Mouse (Mus musculus) limb, embryonic 13.5 days (tissue): Measurements from ENCODE around the gene Gm42878. TPM values are rescaled to one million over a fixed set of nuclear protein-coding genes. Genes with fewer than 3 reads are reported as not detected.

Experiments used
- ATAC-seq: fragments of 200-750 bp; cut with Nextera tagmentation; 2 replicates; pipeline ENCODE4 v1.8.0; 2017; ENCODE audit warnings: low read depth, moderate number of reproducible peaks, moderate TSS enrichment; ENCODE audit not compliant: low FRiP score
- H3K27ac ChIP-seq: fragments of 300-500 bp; sonication (generic); 2 replicates; pipeline ENCODE4 v1.5.1; 2015; ENCODE audit warnings: inconsistent platforms, mild to moderate bottlenecking, moderate library complexity
- H3K27me3 ChIP-seq: fragments of 300-500 bp; sonication (generic); 2 replicates; pipeline ENCODE4 v1.6.1; 2015; ENCODE audit warnings: mild to moderate bottlenecking, inconsistent platforms
- H3K36me3 ChIP-seq: fragments of 300-500 bp; sonication (generic); 2 replicates; pipeline ENCODE4 v1.6.1; 2015; ENCODE audit warnings: inconsistent platforms, mild to moderate bottlenecking, moderate library complexity
- H3K4me1 ChIP-seq: fragments of 300-500 bp; sonication (generic); 2 replicates; pipeline ENCODE4 v1.6.1; 2015; ENCODE audit warnings: inconsistent platforms
- H3K4me2 ChIP-seq: fragments of 300-500 bp; sonication (generic); replicated peaks from 2 replicates; pipeline ENCODE4 v1.6.1; 2015; ENCODE audit warnings: inconsistent platforms, mild to moderate bottlenecking, moderate library complexity
- H3K4me3 ChIP-seq: fragments of 300-500 bp; sonication (generic); 2 replicates; pipeline ENCODE4 v1.5.1; 2015; ENCODE audit warnings: moderate library complexity, mild to moderate bottlenecking, inconsistent platforms
- H3K9ac ChIP-seq: fragments of 300-500 bp; sonication (generic); 2 replicates; pipeline ENCODE4 v1.6.1; 2015; ENCODE audit warnings: mild to moderate bottlenecking, inconsistent platforms
- H3K9me3 ChIP-seq: fragments of 300-500 bp; sonication (generic); 2 replicates; pipeline ENCODE4 v1.6.1; 2016; ENCODE audit warnings: inconsistent platforms
- WGBS: fragments of 180-500 bp; shearing (Covaris S2); methylation state at CpG from one replicate; pipeline ENCODE4 v1.1.7; 2015; 5-methylcytosine and 5-hydroxymethylcytosine counted together
- polyA plus RNA-seq: library from polyadenylated mRNA; unstranded; fragments of >200 nt; fragmentation: Nextera tagmentation; extraction: Ambion mirVana; gene quantifications from 2 replicates; pipeline ENCODE4 v1.2.1, GENCODE M21; 2015

Gm42878 gene
- polyA plus RNA-seq, 1 experiment from 2014 or later, result not detected

DNA sequence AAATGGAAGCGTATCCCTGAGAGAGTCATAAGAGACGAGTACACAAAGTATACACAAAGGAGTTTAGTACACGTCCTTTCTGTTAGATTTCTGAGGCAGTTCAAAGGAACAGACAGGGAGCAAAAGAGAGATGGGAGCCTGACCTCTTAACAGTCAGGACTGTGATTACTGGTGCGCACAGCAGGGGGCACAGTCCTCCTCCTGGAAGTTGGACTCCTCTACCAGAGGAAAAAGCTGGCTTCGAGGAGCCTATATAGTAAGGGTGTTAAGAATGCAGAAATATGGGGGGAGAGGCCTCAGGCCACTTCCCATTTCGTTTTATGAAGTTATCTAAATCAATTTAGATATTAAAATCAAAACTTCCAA lies 1.2 kb upstream of the Gm42878 start:
- peak overlapping the region; percentile 87 for H3K4me2 ChIP-seq
- H3K4me1 ChIP-seq, result peaks cover 20% of the 10 kb centered on the region
- peak overlapping the region; percentile 85 for H3K4me3 ChIP-seq
- peak overlapping the region; percentile 98 for H3K9ac ChIP-seq
- H3K27me3 ChIP-seq, result no peaks in the 10 kb centered on the region
- 0 out of 2 replicates have a peak, but pooled peaks cover 5% of the 10 kb centered on the region for H3K9me3 ChIP-seq
- 35% methylated on average over 6 of the region's 6 CpGs for WGBS
- H3K36me3 ChIP-seq, result no peaks in the 10 kb centered on the region
- peak overlapping the region; percentile 94; the same call in 1 of the 2 replicates for H3K27ac ChIP-seq
- ATAC-seq, result no peak

DNA sequence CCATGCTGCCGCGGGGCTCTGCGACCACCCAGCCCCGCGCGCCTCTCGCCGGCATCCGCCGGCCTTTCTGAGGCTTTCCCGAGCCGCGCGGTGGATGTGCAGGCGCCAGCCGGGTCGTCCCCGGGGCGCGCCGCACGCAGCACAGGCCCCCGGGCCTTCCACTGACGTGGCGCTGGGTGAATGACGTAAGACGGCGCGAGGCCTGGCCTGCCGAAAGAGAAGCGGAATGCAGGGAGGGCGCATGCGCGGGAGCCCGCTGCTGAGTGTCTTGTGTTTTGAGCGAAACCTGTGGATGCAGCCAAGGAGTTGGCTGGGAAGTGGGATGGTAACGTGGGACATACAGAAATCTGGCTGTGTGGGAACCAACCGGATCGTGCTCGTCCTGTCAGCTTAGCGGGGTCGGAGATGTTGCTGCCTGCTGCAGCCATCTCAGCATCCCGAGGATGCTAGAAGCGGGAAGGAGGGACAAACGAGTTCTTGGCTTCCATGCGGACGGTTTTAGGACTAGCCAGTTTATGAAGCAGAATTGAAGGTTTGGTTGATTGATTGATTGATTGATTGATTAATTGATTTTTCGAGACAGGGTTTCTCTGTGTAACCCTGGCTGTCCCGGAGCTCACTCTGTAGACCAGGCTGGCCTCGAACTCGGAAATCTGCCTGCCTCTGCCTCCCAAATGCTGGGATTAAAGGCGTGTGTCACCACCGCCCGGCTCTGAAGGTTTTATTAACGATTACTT lies 679 bp upstream of the Gm42878 start, which contains the start of gene Mapkapk5:
Gene Mapkapk5 (minus strand): TSS at position 113 of the 737 bp plus-strand sequence.
- Histone ChIP-seq H3K4me1 (peaks cover 20% of the 10 kb centered on the region), H3K4me3 (peak within 1 kb of the TSS; percentile 85), H3K9me3 (0 out of 2 replicates have a peak, but pooled peaks cover 3% of the 10 kb centered on the region), H3K27me3 (no peaks in the 10 kb centered on the region), H3K4me2 (peak within 1 kb of the TSS; percentile 87), H3K9ac (peak within 1 kb of the TSS; percentile 98), H3K27ac (peak within 1 kb of the TSS; percentile 94), H3K36me3 (no peaks in the 10 kb centered on the region)
- 2% methylated on average over 54 of the region's 55 CpGs for WGBS
- peak; percentile 94 for ATAC-seq

DNA sequence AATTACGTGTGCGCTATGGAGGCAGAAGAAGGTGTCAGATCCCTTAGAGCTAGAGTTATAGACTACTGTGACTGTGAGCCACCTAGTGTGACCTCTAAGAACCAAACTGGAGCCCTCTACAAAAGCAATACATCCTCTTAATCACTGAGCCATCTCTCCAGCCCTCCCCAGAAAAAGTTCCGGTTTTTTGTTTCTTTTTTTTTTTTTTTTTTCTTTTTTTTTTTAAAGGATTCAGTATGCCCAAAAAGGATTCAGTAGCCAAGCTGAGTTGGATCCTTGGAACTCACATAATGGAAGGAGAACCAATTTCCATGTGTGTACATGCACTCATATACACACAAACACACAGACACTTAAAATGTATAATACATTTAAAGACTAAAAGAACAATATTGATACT lies 1.9 kb downstream of the Gm42878 start:
- no peak for ATAC-seq
- no peak overlapping the region for H3K27ac ChIP-seq
- no peaks in the 10 kb centered on the region for H3K27me3 ChIP-seq
- no peaks in the 10 kb centered on the region for H3K9me3 ChIP-seq
- peaks cover 8% of the 10 kb centered on the region for H3K36me3 ChIP-seq
- H3K4me3 ChIP-seq, result no peak overlapping the region
- no peak overlapping the region for H3K4me2 ChIP-seq
- WGBS, result 78% methylated on average over 3 of the region's 3 CpGs
- H3K9ac ChIP-seq, result no peak overlapping the region
- peaks cover 20% of the 10 kb centered on the region for H3K4me1 ChIP-seq

DNA sequence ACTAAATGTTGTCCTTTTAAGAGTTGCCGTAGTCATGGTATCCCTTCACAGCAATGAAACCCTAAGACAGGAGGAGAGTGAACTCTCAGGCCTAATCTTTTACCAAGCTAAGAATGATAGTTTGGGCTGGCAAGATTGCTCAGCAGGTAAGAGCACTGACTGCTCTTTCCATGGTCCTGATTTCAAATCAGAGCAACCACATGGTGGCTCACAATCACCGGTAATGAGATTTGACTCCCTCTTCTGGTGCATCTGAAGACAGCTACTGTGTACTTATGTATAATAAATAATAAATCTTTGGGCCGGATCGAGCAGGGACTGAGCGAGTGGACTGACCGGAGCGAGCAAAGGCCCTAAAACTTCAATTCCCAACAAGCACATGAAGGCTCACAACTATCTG lies 4.0 kb downstream of the Gm42878 start:
- H3K9me3 ChIP-seq, result no peaks in the 10 kb centered on the region
- no peak overlapping the region for H3K4me3 ChIP-seq
- H3K9ac ChIP-seq, result no peak overlapping the region
- H3K4me2 ChIP-seq, result no peak overlapping the region
- H3K4me1 ChIP-seq, result peaks cover 13% of the 10 kb centered on the region
- peaks cover 27% of the 10 kb centered on the region for H3K36me3 ChIP-seq
- H3K27ac ChIP-seq, result no peak overlapping the region
- ATAC-seq, result no peak
- no peaks in the 10 kb centered on the region for H3K27me3 ChIP-seq
- WGBS, result 88% methylated on average over 7 of the region's 7 CpGs

DNA sequence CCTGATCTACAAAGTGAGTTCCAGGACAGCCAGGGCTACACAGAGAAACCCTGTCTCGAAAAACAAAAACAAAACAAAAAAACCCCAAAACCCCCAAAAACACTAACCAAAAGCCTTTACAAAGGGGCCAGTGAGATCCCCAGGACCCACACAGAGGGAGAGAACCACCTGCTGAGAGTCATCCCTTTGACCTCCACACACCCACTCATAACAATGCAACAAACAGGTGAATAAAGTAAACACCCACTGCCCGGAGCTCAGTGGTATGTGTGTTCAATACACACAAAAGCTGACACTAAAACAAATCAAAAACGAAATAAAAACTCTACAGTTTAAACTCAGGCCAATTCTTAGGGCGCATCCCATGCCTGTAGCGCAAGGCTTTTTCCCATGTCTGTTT lies 5.2 kb downstream of the Gm42878 start:
- no peak overlapping the region for H3K4me2 ChIP-seq
- H3K36me3 ChIP-seq, result peaks cover 38% of the 10 kb centered on the region
- no peak overlapping the region for H3K27ac ChIP-seq
- no peaks in the 10 kb centered on the region for H3K27me3 ChIP-seq
- no peak overlapping the region for H3K9ac ChIP-seq
- H3K4me1 ChIP-seq, result peaks cover 13% of the 10 kb centered on the region
- 97% methylated on average over 5 of the region's 5 CpGs for WGBS
- no peaks in the 10 kb centered on the region for H3K9me3 ChIP-seq
- ATAC-seq, result no peak
- no peak overlapping the region for H3K4me3 ChIP-seq

DNA sequence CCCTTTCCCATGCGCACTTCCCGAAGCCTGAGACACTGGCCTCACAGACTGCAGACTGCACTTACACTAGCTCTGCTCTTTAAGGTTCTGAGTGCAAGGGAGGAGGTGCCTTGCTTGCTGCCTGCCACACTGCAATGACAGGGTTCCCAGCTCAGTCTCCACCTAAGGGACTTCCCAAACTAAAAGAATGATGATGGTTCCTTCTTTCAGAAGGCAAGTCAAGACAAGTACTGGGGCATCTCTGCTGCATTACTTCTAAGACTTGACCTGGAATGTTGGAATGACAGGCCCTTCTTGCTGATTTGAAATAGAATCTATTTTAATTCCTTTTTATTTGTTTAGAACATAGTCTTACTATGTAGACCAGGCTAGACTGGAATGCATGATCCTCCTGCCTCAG lies 7.7 kb downstream of the Gm42878 start:
- H3K27me3 ChIP-seq, result no peaks in the 10 kb centered on the region
- H3K9me3 ChIP-seq, result no peaks in the 10 kb centered on the region
- H3K36me3 ChIP-seq, result peaks cover 62% of the 10 kb centered on the region
- H3K4me2 ChIP-seq, result no peak overlapping the region
- ATAC-seq, result no peak
- H3K4me3 ChIP-seq, result no peak overlapping the region
- no peaks in the 10 kb centered on the region for H3K4me1 ChIP-seq
- no peak overlapping the region for H3K27ac ChIP-seq
- no peak overlapping the region for H3K9ac ChIP-seq
- WGBS, result 86% methylated on average over 2 of the region's 2 CpGs

DNA sequence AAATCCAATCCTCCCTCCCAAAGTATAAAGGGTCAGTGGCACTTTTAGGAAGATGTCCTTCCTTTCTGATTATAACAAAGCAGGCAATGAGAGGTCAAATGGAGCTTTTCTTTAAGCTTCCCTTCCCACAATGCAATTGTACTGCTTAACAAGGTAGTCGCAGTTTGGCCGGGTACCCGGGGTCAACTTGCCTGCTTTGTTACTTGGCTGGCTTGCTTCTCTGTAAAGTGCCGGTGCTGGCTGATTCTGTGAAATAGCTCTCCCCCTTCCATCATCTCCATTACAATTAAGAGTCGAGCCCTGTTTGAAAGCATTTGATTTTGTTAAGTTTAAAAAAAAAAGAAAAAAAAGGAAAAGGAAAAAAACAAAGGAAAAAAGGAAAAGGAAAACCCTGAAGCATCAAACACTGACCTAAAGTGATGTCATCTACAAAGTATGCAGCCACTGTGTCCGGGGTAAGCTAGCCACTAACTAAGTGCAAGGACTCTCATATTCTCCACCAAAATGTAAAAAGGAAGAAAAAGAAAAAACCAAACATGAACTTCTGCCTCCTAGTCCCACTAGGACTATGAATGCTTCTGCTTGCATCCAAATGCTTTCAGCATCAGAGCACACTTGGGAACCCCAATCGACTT lies 8.2 kb downstream of the Gm42878 start:
- Histone ChIP-seq H3K27me3 (no peaks in the 10 kb centered on the region), H3K4me3 (no peak overlapping the region), H3K9ac (no peak overlapping the region), H3K9me3 (no peaks in the 10 kb centered on the region), H3K36me3 (peaks cover 67% of the 10 kb centered on the region), H3K27ac (no peak overlapping the region), H3K4me1 (no peaks in the 10 kb centered on the region), H3K4me2 (no peak overlapping the region)
- 80% methylated on average over 7 of the region's 7 CpGs for WGBS
- no peak for ATAC-seq

DNA sequence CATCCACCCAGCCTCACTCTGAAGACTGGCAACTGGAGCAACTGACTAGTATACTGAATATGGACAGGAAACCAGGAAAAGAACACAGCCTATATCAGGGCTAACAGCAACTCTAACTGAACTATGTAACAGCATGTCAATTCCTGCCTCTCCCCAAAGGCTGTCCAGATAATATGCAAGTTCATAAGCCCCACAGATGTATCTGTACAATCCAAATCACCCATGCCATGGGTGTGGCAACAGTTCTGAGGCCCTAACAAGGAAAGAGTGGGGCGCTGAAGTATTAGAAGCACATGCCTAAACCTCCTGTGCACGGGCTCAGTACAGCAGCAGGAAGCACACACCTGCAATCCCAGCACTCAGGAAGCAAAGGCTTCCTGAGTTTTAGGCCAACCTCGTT lies 10.2 kb downstream of the Gm42878 start:
- no peak overlapping the region for H3K9ac ChIP-seq
- H3K36me3 ChIP-seq, result peaks cover 84% of the 10 kb centered on the region
- no peaks in the 10 kb centered on the region for H3K9me3 ChIP-seq
- H3K4me3 ChIP-seq, result no peak overlapping the region
- 95% methylated on average over 3 of the region's 3 CpGs for WGBS
- H3K27ac ChIP-seq, result no peak overlapping the region
- no peak for ATAC-seq
- no peaks in the 10 kb centered on the region for H3K27me3 ChIP-seq
- no peaks in the 10 kb centered on the region for H3K4me1 ChIP-seq
- no peak overlapping the region for H3K4me2 ChIP-seq

DNA sequence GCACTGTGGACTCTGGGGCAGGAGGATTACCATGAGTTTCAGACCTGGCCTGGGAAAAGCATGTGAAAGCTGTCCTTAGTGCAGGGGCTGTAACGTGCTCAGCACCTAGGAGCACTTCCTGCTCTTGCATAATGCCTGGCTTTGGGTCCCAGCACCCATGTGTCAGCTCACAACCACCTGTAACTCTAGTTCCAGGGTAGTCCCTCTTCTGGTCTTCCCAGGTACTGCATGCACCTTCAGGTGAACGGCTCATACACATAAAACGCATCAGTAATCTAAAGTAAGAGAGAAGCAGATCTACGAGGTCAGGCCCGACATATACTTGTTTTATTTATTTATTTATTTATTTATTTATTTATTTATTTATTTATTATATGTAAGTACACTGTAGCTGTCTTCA lies 10.8 kb downstream of the Gm42878 start:
- no peak overlapping the region for H3K27ac ChIP-seq
- ATAC-seq, result no peak
- H3K4me1 ChIP-seq, result no peaks in the 10 kb centered on the region
- no peak overlapping the region for H3K4me2 ChIP-seq
- no peak overlapping the region for H3K4me3 ChIP-seq
- H3K9me3 ChIP-seq, result no peaks in the 10 kb centered on the region
- peaks cover 89% of the 10 kb centered on the region for H3K36me3 ChIP-seq
- 95% methylated on average over 5 of the region's 5 CpGs for WGBS
- H3K27me3 ChIP-seq, result no peaks in the 10 kb centered on the region
- no peak overlapping the region for H3K9ac ChIP-seq

DNA sequence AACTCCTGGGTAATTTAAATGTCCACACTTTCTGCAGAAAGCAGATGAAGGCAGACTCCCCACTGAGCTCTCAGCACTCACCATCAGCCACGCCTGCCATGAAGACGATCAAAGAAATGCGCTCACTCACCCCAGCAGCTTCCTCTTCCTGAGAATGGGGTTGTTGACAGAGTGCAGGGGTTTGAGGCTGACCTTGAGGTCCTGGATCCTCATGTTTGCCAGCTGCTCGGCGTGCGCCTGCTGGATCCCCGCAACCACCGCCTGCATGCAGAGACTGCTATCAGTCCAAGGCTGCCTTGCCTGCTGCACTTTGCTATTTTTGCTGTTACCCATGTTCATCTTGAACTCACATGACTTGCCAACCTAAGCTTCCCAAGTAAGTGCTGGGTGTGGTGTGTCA lies 18.3 kb downstream of the Gm42878 start:
- Histone ChIP-seq H3K9ac (no peak overlapping the region), H3K4me2 (no peak overlapping the region), H3K27me3 (no peaks in the 10 kb centered on the region), H3K4me3 (no peak overlapping the region), H3K36me3 (peaks cover 80% of the 10 kb centered on the region), H3K9me3 (no peaks in the 10 kb centered on the region), H3K27ac (no peak overlapping the region), H3K4me1 (no peaks in the 10 kb centered on the region)
- no peak for ATAC-seq
- 88% methylated on average over 8 of the region's 8 CpGs for WGBS

DNA sequence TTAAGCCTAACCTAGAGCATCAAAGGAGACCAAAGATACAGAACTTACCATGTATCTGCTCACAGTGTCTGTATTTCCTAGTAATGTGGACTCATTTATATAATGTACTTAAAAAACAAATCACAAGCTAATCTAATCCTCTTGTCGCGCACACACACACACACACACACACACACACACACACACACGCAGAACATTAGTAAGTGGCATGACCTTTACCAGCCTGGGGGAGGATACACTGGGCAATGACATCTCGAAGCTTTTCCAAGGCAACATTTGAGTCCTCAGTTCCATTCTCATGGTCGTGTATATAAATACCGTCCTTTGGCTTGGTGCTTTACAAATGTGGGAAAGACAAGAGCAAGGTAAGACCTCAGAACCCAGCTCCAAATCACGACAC lies 18.8 kb downstream of the Gm42878 start:
- Histone ChIP-seq H3K4me1 (no peaks in the 10 kb centered on the region), H3K4me3 (no peak overlapping the region), H3K9ac (no peak overlapping the region), H3K27me3 (no peaks in the 10 kb centered on the region), H3K9me3 (no peaks in the 10 kb centered on the region), H3K27ac (no peak overlapping the region), H3K4me2 (no peak overlapping the region), H3K36me3 (peaks cover 81% of the 10 kb centered on the region)
- WGBS, result 87% methylated on average over 7 of the region's 7 CpGs
- no peak for ATAC-seq

DNA sequence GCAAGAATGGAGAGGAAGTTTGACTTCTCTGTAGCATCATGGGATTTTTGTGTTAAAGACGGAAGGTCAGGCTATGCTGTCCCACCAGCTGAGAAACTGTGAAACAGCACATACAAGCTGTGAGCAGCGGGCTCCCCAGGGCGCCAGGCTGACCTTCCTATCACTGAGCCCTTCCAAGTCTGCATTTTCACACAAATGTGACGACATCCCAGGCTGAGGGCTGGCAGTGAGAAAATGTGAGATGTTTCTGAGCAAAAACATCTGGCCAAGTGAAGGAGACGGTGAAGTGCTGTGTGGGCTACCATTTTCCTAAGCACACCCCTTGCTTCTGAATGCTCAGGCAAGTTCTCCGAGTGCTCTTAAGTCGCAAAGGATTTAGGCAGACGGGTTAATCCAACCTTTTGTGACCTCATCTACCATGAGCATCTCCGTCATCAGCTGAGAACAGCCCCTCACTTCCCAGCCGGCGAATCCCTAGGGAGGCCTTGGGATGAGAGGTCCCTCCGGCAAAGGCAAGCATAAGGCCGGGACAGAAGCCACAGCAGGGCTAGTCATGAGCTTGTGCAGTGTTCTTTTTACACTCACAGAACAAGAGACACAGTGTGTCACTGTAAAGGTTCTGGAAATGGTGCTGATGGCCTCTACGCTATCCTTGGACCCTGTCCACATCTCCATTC lies 19.4 kb downstream of the Gm42878 start:
- H3K36me3 ChIP-seq, result peaks cover 81% of the 10 kb centered on the region
- H3K9me3 ChIP-seq, result no peaks in the 10 kb centered on the region
- H3K27me3 ChIP-seq, result no peaks in the 10 kb centered on the region
- H3K27ac ChIP-seq, result no peak overlapping the region
- H3K4me1 ChIP-seq, result no peaks in the 10 kb centered on the region
- no peak for ATAC-seq
- no peak overlapping the region for H3K4me2 ChIP-seq
- H3K9ac ChIP-seq, result no peak overlapping the region
- no peak overlapping the region for H3K4me3 ChIP-seq
- 83% methylated on average over 14 of the region's 14 CpGs for WGBS
